Mouse (Mus musculus): Measurements from ENCODE around the gene 1600014C10Rik.

Gene 1600014C10Rik

DNA sequence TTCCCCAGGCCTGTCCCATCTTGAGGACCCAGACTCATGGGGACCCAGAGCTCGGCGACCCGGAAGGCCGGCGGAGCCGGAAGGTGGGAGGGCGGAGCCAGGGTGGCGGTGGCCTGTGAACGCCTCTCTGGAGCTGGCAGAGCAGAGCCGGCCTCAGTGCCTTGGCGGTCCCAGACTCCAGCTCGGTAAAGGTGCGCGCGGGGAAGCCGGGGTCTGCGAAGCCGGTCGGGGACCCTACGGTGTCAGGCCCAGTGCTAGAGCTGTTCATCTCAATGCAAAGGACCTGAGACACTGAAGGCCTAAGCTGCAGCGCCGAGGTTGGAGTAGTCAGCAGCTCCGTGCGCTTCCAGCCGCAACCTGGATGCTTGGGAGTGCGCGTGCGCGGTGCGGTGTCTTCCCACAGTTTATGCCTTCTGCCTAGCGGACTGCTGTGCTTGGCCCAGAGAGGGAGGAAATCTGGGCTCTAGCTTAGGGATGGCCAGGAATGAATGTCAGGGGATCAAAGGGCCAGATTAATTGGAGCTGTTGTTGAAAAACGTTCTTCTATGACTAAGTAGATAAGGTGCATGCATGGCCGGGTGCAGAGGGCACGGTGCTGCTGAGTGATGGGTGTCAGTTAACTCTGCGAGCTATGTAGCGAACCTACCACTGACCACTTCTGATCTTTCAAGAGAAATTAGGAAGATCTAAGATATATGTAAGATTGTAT lies 846 bp downstream of the 1600014C10Rik start:
- peak; percentile 82 for DNase-seq (ENCODE audit: low spot score)

DNA sequence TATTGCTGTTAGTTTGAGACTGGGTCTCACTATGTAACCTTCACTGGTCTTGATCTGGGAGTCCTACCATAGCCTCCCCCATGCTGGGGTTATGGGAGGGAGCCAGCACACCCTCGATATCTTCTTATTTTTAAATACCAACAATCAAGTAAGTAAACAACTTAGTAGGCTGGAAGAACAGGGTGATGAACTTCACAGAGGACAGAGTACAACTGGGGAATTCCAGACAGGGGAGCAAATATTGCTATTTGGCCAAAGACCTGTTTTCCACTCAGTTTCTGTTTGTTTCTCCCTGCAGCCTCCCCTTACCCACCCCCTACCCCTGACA lies 1.4 kb downstream of the 1600014C10Rik start:
- DNase-seq (ENCODE audit: low spot score) = no peak

DNA sequence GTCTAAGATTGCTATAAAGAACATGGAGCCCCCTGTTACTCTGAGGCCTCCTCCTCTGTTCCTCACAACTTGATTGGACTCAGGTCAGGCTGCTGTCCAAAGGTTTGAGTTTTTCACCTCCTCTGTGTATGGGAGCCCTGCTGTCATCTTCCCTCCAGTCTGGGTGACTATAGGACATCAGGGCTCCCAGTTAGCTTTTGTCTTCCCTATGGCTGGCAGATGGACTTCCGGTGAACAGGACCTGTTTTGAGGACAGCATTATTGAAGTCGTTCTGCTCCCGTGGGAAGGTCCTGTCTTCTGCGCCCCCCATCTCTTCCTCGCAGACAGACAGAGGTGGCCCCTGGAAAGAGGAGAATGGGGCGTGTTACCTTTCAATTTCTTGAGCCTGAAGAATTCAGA lies 1.8 kb downstream of the 1600014C10Rik start:
- DNase-seq (ENCODE audit: low spot score) = no peak

DNA sequence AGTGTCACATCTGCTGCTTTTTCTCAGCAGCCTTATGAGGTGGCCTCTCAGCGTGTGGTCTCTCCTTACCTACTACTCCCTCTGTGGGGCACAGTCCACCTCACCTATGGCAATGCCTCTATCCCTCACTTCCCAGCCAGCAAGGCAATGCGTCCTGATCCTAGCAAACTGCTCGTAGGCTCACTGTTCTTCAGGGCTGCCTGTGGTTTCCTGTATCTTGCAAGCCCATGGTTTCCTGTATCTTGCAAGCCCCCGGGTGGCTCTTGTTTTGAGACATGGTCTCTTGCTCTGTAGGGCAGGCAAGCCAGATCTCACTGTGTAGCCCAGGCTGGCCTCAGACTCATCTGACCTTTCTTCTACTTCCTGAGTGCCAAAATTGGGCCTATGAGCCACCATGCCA lies 3.8 kb downstream of the 1600014C10Rik start:
- DNase-seq (ENCODE audit: low spot score) = peak; percentile 45

DNA sequence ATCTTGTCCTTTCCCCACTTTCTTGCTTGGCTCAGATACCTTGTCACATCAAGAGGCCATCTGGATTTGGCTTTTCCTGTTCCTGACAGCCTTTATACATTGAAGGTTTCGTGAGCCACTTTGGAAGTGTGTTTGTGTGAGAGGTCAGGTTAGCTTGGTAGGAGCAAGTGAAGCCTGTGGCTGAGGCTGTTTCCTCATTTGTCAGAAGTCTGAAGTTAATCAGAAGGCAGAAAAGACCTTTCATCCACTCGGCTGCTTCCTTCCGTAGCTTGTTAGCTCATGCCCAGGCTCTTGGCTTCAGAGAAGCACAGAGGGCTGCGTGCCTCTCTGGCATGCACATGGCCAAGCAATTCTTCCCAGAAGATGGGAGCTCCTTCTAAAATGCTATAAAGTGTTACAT lies 4.8 kb downstream of the 1600014C10Rik start:
- no peak for DNase-seq (ENCODE audit: low spot score)

DNA sequence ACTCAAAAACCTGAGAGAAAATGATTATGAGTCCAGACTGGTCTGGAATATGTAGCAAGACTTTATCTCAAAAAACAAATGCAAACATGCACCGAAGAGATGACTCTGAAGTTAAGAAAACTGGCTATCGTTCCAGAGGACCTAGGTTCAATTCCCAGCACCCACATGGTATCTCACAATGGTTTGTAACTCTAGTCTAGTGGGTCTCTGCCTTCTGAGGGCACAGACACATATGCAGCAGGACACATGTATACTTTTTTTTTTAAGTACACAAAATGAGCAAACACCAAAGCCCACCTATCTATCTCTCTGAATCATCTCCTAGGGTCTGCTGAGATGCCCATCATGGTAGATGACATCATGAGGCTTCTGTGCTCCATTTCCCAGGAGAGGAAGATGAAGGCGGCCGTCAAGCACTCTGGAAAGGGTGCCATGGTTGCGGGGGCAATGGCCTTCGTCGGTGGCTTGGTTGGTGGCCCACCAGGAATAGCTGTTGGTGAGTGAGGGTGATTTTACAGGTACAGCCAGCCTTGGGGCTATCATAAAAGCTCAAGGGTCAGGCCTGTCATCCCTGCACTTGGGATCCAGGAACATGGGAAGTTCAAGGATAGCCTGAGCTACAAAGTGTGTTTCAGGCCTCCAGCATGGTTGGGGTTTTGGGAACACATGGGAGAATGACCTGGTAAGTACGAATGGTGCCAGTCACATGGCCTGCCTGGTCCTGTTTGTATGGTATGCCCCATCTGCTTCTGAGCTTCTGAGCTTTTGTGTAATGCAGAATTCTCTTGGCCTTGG lies 5.5 kb downstream of the 1600014C10Rik start:
- no peak for DNase-seq (ENCODE audit: low spot score)

DNA sequence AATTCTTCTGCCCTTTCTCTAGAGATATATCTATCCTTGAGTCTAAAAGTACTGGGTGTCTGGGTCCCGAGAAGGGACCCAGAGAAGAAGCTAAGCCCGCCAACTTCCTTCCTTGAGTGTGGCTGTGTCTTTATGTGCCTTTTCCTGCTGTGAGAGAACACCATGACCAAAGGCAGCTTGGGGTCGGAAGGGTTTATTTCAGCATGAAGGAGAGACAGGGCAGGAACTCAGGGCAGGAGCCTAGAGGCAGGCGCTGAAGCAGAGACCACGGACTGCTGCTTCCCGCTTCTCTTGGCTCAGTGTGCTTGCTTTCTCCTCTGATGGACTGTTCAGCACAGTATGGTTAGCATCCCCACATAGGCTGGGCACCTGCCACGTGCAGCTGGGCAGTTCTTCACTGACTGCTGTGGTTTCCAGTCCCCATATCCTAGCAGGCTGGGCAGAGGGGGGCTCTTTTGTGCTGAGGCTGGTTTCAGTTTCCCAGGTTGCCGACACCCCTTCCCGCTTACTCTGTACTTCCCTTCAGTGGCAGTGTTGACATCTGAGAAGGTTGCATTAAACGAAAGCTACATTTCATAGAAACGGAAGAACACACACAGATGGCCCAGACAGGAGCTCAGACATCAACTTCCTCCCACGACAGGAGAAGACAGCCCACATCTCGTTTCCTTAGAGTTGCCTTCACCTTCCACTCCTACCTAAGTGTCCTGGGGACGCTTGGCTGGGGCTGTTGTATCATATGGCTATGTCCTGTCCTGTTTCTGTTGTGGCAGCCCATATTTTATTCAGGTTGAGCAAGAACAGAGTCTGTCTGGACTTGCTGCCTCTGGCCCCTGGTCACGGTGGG lies 6.3 kb downstream of the 1600014C10Rik start:
- peak; percentile 63 for DNase-seq (ENCODE audit: low spot score)

DNA sequence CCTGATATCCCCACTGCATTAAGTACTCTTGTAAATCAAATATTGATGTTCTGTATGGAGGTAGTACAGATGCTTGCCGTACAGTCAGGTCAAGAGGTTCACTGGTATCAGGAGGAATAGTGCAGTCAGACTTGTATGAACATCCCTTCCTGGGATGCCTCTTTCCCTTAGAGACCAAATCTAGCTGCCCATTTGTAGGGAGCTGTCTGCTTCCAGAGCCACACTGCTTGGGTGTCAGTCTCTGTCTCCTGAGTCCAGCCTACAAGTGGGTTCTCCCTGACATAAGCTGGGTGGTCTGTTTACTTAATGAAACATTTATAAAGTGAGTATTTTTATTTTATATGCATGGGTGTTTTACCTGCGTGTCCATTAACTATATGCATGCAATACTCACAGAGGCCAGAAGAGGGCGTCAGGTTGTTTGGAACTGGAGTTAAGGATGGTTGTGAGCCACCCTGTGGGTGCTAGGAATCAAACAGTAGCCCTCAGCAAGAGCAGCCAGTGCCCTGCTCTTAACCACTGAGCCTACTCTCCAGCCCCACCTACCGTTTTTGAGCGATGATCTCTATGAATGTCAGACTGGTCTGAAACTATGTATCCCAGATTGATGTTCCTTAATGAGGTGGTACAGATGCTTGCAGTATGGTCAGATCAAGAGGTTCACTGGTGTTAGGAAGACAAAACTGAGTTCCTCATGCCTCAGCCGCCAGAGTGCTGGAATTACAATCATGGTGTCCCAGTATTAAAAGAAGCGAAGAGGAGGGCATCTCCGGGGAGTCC lies 7.2 kb downstream of the 1600014C10Rik start:
- peak; percentile 34 for DNase-seq (ENCODE audit: low spot score)

DNA sequence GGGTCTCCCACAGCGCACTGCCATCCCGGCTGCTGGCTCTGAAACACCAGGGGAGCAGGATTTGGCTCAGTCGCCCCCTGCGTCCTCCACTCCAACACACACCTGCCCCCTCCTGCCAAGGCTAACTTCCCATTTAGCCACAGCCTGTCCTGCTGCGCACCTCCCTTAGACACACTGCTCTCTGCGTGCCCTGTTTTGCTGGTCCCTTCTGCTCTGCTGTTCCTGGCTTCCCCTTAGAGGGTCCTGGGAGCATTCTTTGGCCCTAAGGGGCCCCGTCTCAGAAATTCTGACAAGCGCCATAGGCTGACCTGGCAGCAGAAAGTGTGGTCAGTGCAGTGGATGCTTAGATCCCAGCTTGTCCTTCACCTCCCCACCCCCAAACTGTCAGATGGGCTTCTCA lies 8.1 kb downstream of the 1600014C10Rik start:
- DNase-seq (ENCODE audit: low spot score) = no peak

DNA sequence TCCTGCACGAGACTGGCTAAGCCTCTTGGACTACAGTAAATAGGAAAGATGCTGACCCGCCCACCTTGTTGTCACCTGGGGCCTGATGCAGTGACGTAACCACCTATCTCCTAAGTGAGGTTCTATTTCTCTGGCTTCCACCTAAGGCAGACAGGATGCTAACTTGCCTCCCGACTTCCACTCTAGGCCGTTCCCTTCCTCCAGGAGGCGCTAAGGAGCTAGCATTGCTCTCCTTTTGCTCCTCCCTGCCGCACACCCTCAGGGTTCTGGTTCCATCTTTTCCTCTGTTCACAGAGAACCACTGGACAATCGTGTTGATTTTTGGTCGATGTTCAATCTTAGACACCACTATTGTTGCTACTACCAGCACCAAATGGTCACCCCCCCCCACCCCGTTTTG lies 8.6 kb downstream of the 1600014C10Rik start:
- peak; percentile 31 for DNase-seq (ENCODE audit: low spot score)

DNA sequence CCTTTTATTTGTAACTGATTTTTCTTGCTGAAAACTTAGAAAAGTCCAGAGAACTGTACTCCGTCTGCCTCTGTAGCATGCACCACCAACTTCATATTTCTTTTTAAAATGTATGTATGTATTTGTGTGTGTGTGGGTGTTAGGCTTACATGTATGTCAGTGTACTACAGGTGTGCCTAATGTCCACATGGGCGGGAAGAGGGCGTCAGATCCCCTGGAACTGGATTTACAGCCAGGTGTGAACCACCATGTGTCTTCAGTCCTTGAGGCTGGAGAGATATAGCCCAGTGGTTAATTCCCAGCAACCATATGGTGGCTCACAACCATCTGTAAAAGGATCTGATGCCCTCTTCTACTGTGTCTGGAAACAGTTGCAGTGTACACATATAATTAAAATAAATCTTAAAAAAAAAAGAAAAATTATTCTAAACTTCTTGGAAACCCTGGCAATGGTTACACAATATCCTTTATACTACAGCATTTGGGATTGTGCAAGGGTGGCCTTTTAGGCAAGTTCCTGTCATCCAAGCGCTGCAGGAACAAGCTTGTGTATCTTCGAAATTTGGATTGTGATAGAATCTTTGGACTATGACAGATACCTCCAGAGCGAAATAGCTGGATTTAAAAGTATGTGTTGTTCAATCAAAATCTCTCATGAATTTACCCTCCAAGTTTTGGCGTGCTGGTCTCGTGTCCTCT lies 17.0 kb downstream of the 1600014C10Rik start:
- no peak for DNase-seq (ENCODE audit: low spot score)

DNA sequence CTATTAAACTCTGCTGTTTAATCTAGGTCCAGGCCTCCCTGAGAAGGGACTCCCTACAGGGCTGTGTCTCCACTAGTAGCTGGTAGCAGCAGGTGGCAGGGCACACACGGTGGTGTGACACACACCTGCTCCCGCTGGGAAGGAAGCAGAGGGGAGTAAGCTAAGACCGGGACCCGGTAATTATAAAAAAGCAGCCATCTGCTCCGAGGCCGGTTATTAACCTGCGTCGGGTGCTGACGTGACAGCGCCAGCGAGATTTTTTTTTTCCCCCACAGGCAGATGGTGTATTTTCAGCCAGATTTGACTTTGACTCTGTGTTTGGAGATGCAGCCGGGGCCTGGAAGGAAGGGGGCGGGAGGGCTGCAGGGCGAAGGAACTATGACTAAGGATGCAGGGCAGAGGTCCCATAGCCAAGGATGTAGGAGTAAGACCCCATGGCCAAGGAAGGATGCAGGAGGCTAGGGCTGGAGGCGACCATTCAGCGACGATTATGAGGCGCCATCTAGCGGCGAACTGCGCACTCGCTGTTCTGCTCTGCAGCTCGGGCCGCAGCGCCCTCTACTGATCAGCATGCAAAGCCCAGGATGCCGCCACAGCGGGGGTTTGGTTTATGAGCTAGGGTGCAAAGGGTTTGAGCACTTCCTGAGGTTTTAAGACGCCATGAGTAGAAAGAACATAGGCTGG lies 17.7 kb downstream of the 1600014C10Rik start:
- DNase-seq (ENCODE audit: low spot score) = peak; percentile 82

DNA sequence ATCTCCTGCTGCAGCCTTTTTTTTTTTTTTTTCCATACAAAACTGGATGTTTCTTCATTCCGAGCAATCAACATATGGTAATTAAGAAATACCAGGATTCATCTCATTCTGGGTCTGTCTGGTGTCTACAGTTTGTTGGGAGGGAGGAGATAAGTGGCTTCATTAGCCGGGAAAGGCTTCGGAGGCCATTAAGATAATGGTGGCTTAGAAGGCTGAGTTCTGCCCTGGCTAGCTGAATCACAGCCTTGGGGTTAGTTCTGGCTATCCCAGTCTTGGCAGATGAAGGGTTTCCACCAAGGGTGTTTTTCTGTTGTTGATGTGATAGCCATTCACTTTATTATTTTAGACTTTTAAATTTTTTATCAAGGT lies 18.3 kb downstream of the 1600014C10Rik start:
- DNase-seq (ENCODE audit: low spot score) = no peak

DNA sequence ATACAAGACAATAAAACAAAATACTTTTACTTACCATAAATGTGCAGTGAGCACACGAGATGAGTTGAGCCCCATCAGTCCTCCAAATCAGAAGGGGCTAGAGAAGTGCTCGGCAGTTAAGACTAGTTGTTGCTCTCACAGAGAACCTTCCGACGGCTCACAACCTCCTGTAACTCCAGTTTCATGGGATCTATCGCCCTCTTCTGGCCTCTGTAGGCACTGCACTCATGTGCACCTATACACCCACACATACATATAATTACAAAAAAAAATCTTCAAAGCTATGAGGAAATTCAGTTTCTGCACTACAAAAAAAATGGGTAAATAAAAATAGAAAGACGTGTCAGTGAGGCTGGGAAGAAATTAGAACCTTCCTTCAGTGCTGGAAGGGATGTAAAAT lies 21.3 kb downstream of the 1600014C10Rik start:
- no peak for DNase-seq (ENCODE audit: low spot score)

DNA sequence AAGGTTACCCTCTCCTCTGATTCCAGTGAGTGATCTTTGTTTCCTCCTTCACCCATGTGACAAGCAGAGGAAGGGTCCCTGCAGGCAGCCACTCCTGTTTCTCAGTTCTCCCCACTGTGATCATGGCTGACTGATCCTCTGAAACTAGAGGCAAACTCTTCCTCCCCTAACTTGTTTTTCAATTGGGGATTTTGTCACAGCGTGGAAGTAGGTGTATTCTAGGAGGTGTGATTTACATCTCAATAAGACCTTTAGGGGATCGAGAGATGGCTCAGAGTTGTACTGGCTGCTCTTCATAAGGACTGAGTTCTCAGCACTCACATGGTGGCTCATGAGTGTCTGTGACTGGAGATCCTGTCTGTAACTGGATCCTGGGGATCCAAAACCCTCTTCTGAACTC lies 22.8 kb downstream of the 1600014C10Rik start:
- no peak for DNase-seq (ENCODE audit: low spot score)

DNA sequence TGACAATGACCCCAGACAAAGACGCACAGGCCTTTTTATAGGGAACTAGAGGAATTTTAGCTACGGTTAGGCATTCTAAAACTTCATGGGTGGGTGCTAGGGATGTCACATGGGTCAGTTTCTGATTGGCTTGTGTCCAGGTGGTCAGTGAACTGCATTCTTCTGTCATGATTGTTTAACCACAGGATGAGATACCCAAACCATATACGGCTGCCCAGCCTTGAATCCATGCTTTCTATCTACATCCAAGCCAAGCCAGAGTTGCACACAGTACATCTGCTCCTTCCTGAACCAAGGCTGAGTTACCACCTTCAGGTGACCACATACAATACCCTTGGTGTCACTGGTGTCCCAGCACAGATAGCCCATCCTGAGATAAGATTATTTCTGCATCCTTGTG lies 23.5 kb downstream of the 1600014C10Rik start:
- DNase-seq (ENCODE audit: low spot score) = no peak

DNA sequence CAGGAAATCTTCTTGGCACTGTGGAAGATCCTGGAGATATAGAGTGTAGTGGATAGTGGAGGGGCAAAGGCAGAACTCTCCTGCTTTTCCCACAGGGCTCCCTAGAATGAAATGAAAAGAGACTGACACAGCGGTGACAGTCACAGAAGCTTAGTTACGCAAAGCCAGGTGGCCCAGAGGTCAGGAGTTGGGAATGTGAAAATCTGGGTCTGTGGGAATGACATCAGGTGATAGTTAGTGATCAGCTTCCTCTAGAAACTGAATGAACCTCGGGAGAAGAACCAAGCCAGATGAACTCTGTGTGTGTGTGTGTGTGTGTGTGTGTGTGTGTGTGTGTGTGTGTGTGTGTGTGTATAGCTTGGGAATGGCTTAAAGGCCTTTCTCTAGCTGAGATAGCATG lies 26.0 kb downstream of the 1600014C10Rik start:
- no peak for DNase-seq (ENCODE audit: low spot score)

DNA sequence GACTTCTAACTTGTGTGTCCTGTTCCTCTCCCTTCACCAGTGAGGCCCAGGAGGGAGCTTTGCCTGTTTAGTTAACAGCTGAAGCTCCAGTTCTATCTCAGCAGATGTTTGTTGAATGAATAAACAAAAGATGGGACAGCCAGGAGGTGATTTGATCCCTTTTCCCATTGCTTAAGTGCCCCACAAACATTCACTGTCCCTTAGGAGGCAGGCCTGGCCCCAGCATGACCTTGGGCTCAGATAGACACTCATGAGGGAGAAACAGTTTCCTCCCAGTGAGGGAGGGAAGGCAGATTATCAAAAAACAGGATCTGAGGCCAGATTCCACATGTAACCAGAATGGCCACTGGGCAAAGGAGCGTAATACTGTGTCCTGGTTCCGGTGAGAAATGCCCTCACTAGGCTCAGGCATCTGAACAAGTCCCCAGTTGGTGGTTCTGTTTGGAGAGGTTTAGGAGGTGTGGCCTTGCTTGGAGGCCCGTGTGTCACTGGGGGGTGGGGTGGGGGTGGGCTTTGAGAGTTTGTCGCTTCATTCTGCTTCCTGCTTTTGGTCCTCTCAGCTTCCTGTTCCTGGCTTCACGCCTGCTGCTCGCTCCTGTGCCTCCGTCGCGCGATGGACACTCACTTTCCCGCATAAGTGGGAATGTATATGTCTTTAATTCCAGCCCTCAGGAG lies 26.6 kb downstream of the 1600014C10Rik start:
- no peak for DNase-seq (ENCODE audit: low spot score)

DNA sequence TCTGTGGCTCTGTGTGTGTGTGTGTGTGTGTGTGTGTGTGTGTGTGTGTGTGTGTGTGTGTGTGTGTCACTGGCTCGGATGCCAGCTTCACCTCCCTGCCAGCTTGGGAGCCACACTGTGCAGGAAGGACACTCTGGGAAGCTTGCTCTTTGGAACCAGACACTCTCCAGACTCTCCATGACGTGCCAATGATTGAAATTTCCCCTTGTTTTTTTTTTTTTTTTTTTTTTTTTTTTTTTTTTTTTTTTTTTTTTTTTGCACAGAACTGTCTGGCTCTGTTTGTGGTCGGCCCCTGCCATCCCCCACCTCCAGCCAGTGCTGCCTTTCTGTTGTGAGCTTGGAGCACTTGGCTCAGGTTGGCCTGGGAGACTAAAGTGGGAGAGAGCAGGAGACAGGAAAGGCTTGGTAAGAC lies 29.6 kb downstream of the 1600014C10Rik start:
- DNase-seq (ENCODE audit: low spot score) = no peak

DNA sequence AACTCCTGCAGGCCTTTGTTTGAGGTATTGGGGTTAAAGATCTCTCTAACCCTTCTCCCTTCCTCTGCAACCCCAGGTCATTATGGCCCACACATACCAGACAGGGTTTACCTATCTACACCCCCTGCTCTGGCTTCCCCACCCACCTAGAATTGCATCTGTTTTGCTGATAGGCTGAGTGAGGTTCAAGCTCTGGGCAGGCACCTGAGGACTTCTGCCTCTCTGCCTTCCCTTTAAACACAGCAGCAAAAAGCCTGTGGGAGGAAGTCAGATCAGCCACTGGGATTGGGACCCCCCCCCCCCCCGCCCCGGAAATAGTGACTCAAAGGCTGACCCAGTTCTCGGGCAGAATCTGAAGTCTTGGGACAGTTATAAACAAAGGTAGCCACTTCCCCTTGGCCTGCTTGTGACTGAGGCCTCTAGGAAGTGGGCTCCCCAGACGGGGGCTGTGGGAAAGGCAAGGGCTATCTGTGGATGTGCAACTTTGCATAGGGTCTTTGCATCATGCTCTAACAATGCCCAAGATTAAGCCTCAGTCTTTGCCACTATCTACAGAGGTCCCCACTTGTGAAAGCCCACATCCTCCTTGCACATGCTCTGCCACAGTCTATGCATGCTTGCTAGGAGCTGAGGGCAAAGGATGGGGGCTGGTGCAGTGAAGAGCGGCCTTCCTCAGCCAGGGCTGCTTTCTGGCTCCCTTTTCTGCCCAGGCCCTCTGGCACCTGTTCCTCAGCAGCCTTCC lies 31.6 kb downstream of the 1600014C10Rik start:
- DNase-seq (ENCODE audit: low spot score) = peak; percentile 53
